8 mouse cellular contexts compared by ENCODE assay signal in genomic region chrX:7789542-7790136, GRCm38 (mm10). TPM values are rescaled to one million over a fixed set of nuclear protein-coding genes. Genes with fewer than 3 reads are reported as not detected.
DNase-seq lines count a peak whose midpoint lies in the region; ATAC-seq and TF ChIP-seq lines count a peak whose summit lies in the region.

TSS of gene Gripap1 (plus strand) at chrX:7789765.

- peak within 1 kb of the TSS; percentile 70 for H3K4me2 ChIP-seq in heart, embryonic 13.5 days
- peak within 1 kb of the TSS; percentile 69 for H3K4me2 ChIP-seq in liver, embryonic 12.5 days
- H3K4me2 ChIP-seq in stomach, postnatal 0 days (replicated peaks; ENCODE audit: low read depth): peak within 1 kb of the TSS; percentile 53

- peak; percentile 90 for DNase-seq in CD4-positive, CD25-positive, alpha-beta regulatory T cell, adult 2 months (ENCODE audit: low read depth, low spot score)
- peak; percentile 83 for DNase-seq in brain, embryonic 18.5 days (ENCODE audit: low read depth, low spot score)
- peak; percentile 54 for DNase-seq in fat pad, adult 2 months (ENCODE audit: extremely low read depth, low read depth, low spot score)
- peak; percentile 83 for DNase-seq in kidney, postnatal 10 days
- peak; percentile 77 to 82 for DNase-seq in natural killer cell, adult 2 months (ENCODE audit: low spot score in 2 of 2)
- DNase-seq in stomach, postnatal 0 days (ENCODE audit: low spot score): peak; percentile 77

- H3K36me3 ChIP-seq in heart, embryonic 13.5 days: peaks cover 10% of the 10 kb centered on the region; the same call in 1 of the 2 replicates
- H3K36me3 ChIP-seq in liver, embryonic 12.5 days: peaks cover 19% of the 10 kb centered on the region
- H3K36me3 ChIP-seq in stomach, postnatal 0 days (ENCODE audit: control insufficient read depth, insufficient read depth, low read length): no peaks in the 10 kb centered on the region

- no peak within 1 kb of the TSS for H3K27ac ChIP-seq in heart, embryonic 13.5 days (replicated peaks)
- H3K27ac ChIP-seq in liver, embryonic 12.5 days: peak within 1 kb of the TSS; percentile 65
- no peak within 1 kb of the TSS for H3K27ac ChIP-seq in stomach, postnatal 0 days (replicated peaks)

- no peaks in the 10 kb centered on the region for H3K27me3 ChIP-seq in heart, embryonic 13.5 days (replicated peaks)
- no peaks in the 10 kb centered on the region for H3K27me3 ChIP-seq in liver, embryonic 12.5 days (replicated peaks)
- no peaks in the 10 kb centered on the region for H3K27me3 ChIP-seq in stomach, postnatal 0 days (ENCODE audit: control insufficient read depth, insufficient read depth, low read length)

- peaks cover 6% of the 10 kb centered on the region; the same call in 1 of the 2 replicates for H3K4me1 ChIP-seq in heart, embryonic 13.5 days
- H3K4me1 ChIP-seq in liver, embryonic 12.5 days: peaks cover 9% of the 10 kb centered on the region
- H3K4me1 ChIP-seq in stomach, postnatal 0 days (replicated peaks; ENCODE audit: control insufficient read depth, insufficient read depth): no peaks in the 10 kb centered on the region

- TF ChIP-seq CTCF in stomach, postnatal 0 days (IDR thresholded peaks at IDR 0.05; ENCODE audit: low read depth): no peak

- peak within 1 kb of the TSS; percentile 81 for H3K9ac ChIP-seq in heart, embryonic 13.5 days
- peak within 1 kb of the TSS; percentile 68 for H3K9ac ChIP-seq in liver, embryonic 12.5 days
- H3K9ac ChIP-seq in stomach, postnatal 0 days (ENCODE audit: low read length): peak within 1 kb of the TSS; percentile 64

- no peak for TF ChIP-seq EP300 in stomach, postnatal 0 days (optimal IDR thresholded peaks at IDR 0.05)

- no peaks in the 10 kb centered on the region for H3K9me3 ChIP-seq in heart, embryonic 13.5 days
- H3K9me3 ChIP-seq in liver, embryonic 12.5 days (replicated peaks): no peaks in the 10 kb centered on the region
- no peaks in the 10 kb centered on the region for H3K9me3 ChIP-seq in stomach, postnatal 0 days (ENCODE audit: control insufficient read depth, low read length)

- 9% methylated on average over 24 of the region's 24 CpGs for WGBS in heart, embryonic 13.5 days
- 6% methylated on average over 24 of the region's 24 CpGs for WGBS in liver, embryonic 12.5 days (ENCODE audit: insufficient replicate concordance)
- WGBS in stomach, postnatal 0 days: 14% methylated on average over 24 of the region's 24 CpGs

- peak; percentile 58; the same call in 1 of the 2 replicates for ATAC-seq in heart, embryonic 13.5 days (ENCODE audit: extremely low read depth, insufficient number of reproducible peaks, low FRiP score, low TSS enrichment)
- peak; percentile 88 for ATAC-seq in liver, embryonic 12.5 days
- peak; percentile 91 for ATAC-seq in stomach, postnatal 0 days (ENCODE audit: low FRiP score, low TSS enrichment)

- peak within 1 kb of the TSS; percentile 67 for H3K4me3 ChIP-seq in heart, embryonic 13.5 days
- peak within 1 kb of the TSS; percentile 70 for H3K4me3 ChIP-seq in liver, embryonic 12.5 days
- peak within 1 kb of the TSS; percentile 44 for H3K4me3 ChIP-seq in stomach, postnatal 0 days (ENCODE audit: low read depth, low read length)

RNA-seq across cellular contexts. Expression of gene Gripap1, which starts in this region (rescaled TPM):
- polyA plus RNA-seq in heart, embryonic 13.5 days (2015; fragmentation: Nextera tagmentation; extraction: Ambion mirVana): 26.7 and 27.3 TPM in 2 replicates
- 36.8 and 39.1 TPM in 2 replicates for polyA plus RNA-seq in liver, embryonic 12.5 days (2016; fragmentation: Nextera tagmentation; extraction: Ambion mirVana)
- 20.0 and 20.9 TPM in 2 replicates for polyA plus RNA-seq in stomach, postnatal 0 days (2015; fragmentation: Nextera tagmentation; extraction: Ambion mirVana)
